Mouse (Mus musculus): Measurements from ENCODE around the gene Mkrn3.
A peak's percentile ranks its signal among the peaks of the same experiment; 100 is the strongest.

Mkrn3 gene

GRCm38 (mm10) chr7:62419493-62420360 is at the start of gene Mkrn3:
Gene Mkrn3 (minus strand): TSS chr7:62420139.
- DNase-seq (ENCODE audit: low read depth), result peak; percentile 92

- DNase-seq (ENCODE audit: low read depth), result peak; percentile 82
Measured at GRCm38 (mm10) chr7:62463878-62464755, 44.2 kb upstream of the Mkrn3 start, which contains the start of gene Peg12. Gene Peg12 (minus strand): TSS chr7:62464510.

GRCm38 (mm10) chr7:62463007-62463877 is 43.3 kb upstream of the Mkrn3 start:
- peak; percentile 18 for DNase-seq (ENCODE audit: low read depth)

- DNase-seq (ENCODE audit: low read depth), result no peak
Measured at GRCm38 (mm10) chr7:62462229-62463006, 42.5 kb upstream of the Mkrn3 start.

GRCm38 (mm10) chr7:62452353-62452752 is 32.4 kb upstream of the Mkrn3 start:
- no peak for DNase-seq (ENCODE audit: low read depth)

GRCm38 (mm10) chr7:62445431-62446165 is 25.7 kb upstream of the Mkrn3 start:
- peak; percentile 4 for DNase-seq (ENCODE audit: low read depth)

- DNase-seq (ENCODE audit: low read depth), result peak; percentile 14
Measured at GRCm38 (mm10) chr7:62436394-62436793, 16.5 kb upstream of the Mkrn3 start.

- DNase-seq (ENCODE audit: low read depth), result peak; percentile 45
Measured at GRCm38 (mm10) chr7:62433243-62433642, 13.3 kb upstream of the Mkrn3 start.

- DNase-seq (ENCODE audit: low read depth), result peak; percentile 53
Measured at GRCm38 (mm10) chr7:62428337-62428736, 8.4 kb upstream of the Mkrn3 start.

- DNase-seq (ENCODE audit: low read depth), result no peak
Measured at GRCm38 (mm10) chr7:62423210-62423609, 3.3 kb upstream of the Mkrn3 start.

GRCm38 (mm10) chr7:62420566-62420965 is 627 bp upstream of the Mkrn3 start:
- no peak for DNase-seq (ENCODE audit: low read depth)

GRCm38 (mm10) chr7:62419105-62419492 is 840 bp downstream of the Mkrn3 start:
- DNase-seq (ENCODE audit: low read depth), result no peak

- DNase-seq (ENCODE audit: low read depth), result no peak
Measured at GRCm38 (mm10) chr7:62418346-62418745, 1.6 kb downstream of the Mkrn3 start.

GRCm38 (mm10) chr7:62416173-62416572 is 3.8 kb downstream of the Mkrn3 start:
- no peak for DNase-seq (ENCODE audit: low read depth)

GRCm38 (mm10) chr7:62415222-62415621 is 4.7 kb downstream of the Mkrn3 start:
- DNase-seq (ENCODE audit: low read depth), result no peak

- no peak for DNase-seq (ENCODE audit: low read depth)
Measured at GRCm38 (mm10) chr7:62407803-62408202, 12.1 kb downstream of the Mkrn3 start.

- no peak for DNase-seq (ENCODE audit: low read depth)
Measured at GRCm38 (mm10) chr7:62406573-62407050, 13.3 kb downstream of the Mkrn3 start.

GRCm38 (mm10) chr7:62392202-62392601 is 27.7 kb downstream of the Mkrn3 start:
- no peak for DNase-seq (ENCODE audit: low read depth)

GRCm38 (mm10) chr7:62388291-62388690 is 31.6 kb downstream of the Mkrn3 start:
- peak; percentile 28 for DNase-seq (ENCODE audit: low read depth)

GRCm38 (mm10) chr7:62382391-62382790 is 37.5 kb downstream of the Mkrn3 start:
- peak; percentile 72 for DNase-seq (ENCODE audit: low read depth)

Data from 416B (cell line).